Mouse (Mus musculus) telencephalon, adult 2 months (tissue): ENCODE measurements around the gene Bbip1.
"Not testable (repeated sequence)": the region's sequence is repeated elsewhere in the genome, so short reads cannot be mapped to it uniquely, and the experiment has no call there.

Experiments
- DNase-seq: peaks from one replicate; pipeline ENCODE4 v3.0.0-alpha.2; 2011; ENCODE audit warnings: low read depth, low spot score

Bbip1 gene

DNA sequence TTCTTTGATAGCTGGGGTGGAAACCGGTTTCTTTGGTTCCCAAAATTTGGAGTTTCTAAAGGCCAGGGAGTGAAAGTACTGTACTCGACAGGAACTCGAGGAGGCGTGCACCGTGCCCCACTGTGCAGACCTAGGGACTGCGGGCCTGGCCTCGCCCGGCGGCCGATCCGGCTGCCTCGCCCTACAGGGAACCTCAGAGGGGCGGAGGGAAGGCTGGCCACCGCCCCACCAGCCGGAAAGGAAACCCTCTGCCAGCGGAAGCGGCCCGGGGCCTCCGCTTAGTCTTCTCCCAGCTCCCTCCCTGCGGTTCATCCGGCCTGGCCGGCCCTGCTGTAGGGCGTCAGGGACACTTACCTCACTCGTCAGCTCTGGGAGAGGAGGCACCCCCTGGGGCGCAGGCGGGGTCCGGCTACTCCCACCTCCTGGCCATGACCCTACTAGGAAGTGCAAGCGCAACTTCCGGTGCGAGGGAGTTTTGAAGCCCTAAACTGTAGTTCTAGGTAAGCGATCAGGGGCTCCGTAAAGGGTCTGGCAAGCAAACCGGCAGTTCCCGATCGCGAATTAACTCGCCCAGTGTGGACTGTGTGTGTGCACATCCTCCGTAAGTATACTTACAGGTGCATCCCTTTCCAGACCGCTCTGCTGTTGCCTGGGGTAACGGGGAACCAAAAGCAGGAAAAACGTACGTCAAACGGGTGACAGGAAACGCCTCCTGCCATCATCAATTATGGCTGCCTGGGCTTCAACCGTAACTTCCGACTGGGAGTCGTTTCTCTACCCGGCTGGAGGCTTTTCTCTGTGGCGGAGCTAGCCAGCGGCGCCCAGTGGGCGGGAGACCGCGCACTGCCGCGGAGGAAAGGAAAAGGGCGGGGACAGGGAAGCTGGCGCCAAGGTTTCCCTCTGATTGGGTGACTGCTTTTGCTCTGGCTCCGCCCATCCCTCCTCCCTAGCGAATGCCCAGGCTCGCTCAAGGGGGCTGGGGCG lies at the start of gene Bbip1, which contains the start of gene Shoc2:
Gene Bbip1, minus strand, starts transcription at position 826 of the 984 bp plus-strand sequence.
Gene Shoc2, plus strand, starts transcription at position 505 of the 984 bp plus-strand sequence.
- peak; percentile 99 for DNase-seq

DNA sequence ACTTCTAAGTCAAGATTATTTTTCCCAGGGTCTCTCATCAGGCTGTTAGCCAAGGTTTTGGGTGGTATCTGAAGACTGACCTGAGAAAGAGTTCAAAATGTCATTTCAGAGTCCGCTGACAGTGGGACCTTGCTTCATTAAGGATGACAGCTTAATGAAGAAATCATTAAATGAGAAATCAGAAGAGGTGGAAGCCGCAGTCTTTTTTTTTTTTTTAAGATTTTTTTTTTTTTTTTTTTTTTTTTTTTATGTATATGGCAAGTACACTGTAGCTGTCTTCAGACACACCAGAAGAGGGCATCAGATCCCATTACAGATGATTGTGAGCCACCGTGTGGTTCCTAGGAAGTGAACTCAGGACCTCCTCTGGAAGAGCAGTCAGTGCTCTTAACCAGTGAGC lies 49.4 kb upstream of the Bbip1 start:
- no peak for DNase-seq

DNA sequence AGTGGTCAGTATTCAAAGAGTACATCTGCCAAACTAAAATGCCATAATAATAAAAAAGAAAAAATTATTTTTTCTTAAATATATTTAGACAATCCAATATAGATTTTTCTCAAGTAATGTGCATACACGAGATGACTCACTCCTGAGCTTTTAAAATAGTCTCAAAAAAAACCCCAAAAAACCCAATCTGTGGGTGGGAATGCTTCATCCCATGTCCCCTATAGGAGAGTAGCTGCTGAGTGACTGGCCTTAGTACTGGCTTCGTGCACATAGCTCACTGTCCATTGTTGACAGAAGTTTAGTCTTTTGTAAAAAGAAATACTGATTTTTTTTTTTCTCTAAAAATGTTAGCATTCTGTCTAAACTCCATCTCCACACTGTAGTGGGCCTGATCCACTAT lies 46.1 kb upstream of the Bbip1 start:
- peak; percentile 44 for DNase-seq

DNA sequence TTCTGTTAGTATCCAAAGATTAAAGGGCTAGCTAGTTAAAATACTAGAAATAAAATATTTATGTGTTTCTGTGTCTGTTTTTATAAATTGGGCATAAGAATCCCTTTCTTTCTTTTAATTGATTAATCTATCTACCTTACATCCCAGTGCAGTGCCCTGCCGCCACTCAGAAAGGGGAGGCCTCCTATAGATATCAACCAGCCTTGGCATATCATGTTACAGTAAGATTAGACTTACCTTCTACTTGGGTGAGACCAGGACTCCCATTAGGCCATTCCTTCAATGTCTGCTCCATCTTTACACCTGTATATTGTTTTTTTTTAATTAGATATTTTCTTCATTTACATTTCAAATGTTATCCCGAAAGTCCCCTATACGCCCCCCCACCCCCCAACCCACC lies 40.2 kb upstream of the Bbip1 start:
- DNase-seq, result no peak

DNA sequence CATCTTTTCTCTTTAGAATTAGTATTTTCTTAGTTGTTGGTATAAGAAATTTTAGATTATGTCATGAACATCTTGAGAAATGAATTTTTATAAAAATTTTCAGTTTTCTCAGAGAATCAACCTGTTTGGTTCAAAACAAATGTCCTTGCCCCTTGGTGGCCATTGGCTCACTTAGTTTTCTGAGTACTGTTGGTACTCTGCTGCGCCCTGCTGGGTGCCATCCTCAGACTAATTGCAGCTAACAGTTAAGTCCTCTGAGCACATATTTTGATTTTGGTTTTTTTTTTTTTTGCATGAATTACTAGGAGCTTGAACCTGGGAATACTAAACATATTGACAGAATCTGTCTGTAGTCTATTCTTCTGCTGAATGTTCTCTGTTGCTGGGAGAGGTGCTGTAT lies 38.9 kb upstream of the Bbip1 start:
- DNase-seq, result no peak

DNA sequence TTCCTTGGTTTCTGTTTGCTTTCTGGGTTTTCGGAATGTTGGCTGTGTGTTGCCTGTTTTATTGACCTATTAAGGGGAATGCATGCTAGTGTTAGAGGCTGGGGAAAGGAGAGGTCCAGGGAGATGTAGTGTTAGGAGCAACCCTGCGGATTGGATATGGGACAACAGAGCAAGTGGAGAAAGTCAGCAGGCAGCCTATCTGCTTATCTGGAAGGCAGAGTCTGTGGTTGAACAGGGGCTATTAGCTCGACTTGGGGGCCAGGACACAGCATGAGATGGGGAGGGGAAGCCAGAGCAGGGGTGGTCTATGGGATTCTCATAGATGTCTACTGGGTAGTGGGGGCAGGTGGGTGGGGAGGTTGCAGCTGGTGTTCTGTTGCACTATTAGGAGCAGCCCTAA lies 37.6 kb upstream of the Bbip1 start:
- DNase-seq, result no peak

DNA sequence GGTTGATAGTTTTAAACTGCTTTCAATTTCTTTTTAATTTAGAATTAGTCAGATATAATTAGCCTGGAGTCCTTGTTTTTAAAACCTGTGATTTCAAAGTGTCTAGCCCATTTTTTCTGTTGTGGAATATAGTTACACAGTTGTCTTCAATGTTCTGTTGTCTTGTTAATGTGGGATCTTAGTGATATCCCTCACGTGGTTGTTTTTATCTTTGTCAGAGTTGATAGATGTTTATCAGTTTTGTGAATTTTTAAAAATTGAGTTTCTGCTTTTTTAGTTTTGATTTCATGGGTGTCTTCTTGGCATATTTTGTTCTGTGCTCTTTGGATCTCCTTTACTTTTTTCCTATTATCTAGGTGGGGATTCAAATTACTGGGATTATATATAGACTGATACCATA lies 29.2 kb upstream of the Bbip1 start:
- DNase-seq, result no peak

DNA sequence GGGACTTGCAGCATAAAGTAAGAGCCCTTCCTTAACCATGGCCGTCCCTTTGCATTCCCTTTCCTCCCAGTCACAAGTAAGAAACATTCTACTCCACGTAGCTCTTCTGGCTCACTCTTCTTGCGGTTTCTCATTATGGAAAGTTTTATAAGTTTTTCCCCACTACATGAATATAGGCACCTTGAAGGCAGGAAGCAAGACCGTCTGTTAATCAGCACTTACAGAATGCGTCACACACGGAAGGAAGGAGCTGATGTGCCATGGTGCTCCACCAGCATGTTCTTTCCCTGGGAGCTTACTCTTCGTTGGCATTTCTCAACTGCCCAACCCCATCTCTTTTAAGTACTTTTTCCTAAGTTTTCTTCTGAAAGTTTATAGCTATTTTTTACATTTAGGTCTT lies 27.5 kb upstream of the Bbip1 start:
- DNase-seq, result no peak

DNA sequence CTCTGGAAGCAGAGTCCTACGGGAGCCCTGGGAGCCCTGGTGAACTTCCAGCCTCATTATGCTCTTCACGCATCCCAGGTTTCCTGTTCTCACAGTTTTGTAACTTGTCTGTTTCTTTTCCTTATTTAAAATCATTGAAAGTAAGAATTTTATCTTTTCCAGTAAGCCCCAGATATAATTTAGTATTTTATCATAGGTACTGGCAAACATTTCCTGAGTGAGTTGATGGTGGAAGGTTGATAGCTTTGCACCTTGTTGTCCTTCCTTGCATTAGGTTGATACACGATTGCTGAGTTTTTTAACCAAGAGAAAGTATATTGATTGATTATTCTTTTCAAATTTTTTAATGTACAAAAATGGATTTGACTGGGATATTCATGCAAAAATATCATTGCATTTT lies 24.8 kb upstream of the Bbip1 start:
- DNase-seq, result no peak

DNA sequence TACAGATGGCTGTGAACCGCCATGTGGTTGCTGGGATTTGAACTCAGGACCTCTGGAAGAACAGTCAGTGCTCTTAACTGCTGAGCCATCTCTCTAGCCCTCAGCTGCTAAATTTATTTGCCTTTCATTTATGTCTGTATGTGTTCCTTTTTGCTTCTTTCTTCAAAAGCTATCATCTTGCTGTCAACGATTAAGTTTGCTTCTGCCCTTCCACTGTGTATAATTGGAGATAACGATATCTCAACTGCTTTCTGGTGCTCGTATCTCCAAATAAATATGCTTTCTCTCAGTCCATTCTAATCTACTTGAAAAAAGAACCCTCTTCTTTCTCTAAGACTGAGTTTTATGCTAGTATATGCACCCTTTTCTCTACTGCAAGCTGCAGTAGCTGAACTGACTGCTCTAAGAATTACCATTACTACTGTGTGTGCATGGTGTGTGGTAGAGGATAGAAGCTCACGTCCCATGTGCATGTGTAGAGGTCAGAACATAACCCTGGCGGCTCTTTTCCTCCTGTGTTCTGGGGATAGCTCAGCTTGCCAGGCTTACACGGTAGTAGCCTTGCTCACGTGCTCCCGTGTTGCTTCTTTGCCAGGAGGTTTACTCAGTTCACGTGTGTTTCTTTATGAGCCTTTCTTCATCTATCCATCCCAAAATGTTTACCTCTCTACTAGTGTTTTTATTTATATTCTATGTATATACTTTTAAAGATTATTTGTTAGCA lies 20.6 kb upstream of the Bbip1 start:
- DNase-seq, result no peak

DNA sequence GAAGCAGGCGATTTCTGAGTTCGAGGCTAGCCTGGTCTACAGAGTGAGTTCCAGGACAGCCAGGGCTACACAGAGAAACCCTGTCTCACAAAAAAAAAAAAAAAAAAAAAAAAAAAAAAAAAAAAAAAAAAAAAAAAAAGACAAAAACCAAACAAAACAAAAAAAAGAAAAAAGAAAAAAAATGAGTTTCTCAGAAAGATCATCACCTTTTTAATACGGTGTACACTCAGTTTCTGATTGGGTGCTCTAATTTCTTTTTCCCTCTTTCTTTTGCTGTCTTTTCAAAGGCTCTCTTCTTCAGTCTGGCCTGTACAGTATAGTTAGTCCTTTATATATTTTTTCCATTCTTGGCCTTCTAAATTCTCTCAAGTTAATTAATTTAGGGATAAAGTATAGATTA lies 19.9 kb upstream of the Bbip1 start:
- DNase-seq, result not testable (repeated sequence)

DNA sequence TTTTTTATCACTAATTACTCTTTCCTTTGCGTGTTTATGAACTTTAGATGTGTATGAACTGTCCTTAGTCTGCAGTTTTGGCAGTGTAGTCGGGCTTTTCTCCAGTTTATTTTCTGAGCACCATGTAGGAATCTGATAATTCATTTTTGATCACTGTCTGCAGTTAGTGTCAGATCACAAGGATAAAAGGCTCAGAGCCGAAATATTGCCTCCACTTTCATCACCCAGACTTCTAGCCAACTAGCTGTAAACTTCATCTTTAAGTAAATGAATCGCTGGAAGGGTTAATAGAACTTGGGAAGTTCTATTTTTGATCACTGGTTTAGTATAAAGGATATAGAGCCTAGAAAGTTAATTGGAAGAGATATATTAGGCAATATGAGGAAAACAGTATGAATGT lies 18.1 kb upstream of the Bbip1 start:
- no peak for DNase-seq

DNA sequence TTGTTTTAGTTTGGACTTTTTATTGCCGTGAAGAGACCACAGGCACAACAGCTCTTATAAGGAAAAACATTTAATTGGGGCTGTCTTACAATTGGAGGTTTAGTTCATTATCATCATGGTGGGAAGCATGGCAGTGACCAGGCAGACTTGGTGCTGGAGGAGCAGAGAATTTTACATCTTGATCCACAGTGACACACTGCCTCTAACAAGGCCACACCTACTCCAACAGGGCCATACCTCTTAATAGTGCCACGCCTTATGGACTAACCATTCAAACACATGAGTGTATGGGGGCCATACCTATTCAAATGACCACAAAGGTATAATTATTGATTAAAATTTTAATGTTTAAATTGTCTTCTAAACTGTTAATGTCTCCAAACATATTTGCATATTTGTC lies 13.1 kb upstream of the Bbip1 start:
- no peak for DNase-seq

DNA sequence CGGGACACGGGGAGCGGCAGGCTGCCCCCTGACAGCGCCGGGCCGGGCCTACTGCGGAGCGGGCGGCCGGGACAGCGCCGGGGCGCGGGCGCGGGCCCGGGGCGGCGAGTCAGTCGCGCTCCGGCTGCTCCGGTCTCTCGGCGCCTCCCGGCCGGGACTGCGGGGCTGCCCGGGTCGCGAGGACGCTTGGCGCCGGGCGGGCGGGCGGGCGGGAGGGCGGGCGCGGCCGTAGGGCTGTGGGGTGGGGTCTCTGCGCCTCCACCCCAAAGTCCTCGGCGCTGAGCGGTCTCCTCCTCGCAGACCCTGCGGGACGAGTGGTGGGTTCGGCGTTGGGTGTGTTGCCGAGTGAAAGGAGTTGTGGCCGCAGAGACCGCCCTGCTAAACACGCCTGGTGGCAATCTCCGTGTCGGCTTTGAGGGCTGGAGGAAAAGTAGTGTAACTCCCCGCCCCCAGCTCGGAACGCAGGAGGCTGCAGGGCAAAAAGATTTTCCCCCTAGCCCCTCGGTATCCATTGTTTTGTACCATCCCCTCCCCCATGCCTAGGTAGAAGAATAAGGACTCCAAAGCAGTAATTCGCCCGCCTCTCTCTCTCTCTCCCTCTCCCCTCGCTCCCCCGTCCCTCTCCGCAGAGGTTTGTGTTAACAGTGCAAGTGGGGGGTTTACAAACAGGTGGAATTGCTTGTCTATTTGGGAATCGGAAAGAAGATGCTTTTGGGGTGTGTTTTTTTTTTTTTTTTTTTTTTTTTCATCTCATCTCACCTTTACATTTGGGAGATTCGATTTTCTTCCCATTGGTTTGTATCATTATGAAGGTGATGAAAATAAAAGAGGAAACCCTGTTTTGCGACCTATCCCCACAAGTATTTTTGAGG lies 980 bp upstream of the Bbip1 start:
- DNase-seq, result no peak

DNA sequence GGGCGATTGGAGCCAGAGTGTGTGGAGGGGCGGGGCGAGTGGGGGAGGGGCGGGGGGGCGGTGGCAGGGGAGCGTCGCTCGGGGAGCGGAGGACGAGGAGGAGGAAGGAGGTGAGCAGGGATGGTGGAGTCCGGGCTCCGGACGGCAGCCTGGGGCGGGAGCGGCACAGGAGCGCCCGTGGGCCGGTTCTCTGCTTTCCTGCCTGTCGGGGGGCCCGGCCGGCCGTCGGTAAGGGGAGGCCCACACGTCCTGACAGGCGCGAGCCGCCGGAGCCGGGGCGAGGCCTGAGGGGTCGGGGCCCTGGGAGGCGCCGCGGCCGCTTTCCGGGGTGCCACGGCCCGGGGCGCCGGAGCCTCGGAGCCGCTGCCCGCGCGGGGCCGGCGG lies 351 bp upstream of the Bbip1 start:
- DNase-seq, result no peak

DNA sequence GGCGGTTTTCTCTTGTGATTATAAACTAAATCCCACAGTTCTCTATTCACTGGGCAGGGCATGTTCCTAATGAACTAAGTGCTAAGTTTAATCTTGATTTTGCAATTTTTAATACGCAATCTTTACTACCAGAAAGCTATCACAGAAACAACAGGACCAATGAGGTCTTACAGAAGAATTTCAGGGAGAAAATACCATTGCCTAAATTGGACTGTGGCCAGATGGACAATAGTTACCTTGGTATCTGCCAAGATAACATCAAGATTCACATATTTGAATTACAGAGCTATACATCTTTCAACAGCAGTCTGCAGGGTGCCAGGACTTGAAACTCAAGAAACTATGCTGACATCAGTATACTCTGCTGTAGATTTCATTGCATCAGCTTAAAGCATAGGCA lies 2.1 kb downstream of the Bbip1 start:
- DNase-seq, result no peak

DNA sequence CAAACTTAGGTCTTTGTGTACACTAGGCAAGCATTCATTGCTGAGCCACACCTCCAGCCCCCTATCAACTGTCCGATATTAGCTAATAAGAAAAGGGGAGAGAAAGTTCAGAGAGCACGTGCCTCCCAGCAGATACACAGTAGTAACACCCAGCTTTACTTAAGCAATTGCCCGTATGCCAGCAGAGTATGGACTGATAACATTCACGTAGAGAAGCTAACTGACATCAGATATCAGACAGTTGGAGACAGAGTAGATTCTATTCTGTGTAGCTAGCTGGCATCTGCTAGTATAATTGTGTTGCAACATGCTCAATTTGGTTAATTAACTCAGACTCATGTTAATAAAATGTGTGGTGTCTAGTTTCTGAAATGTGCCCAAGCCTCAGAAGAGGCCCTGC lies 3.3 kb downstream of the Bbip1 start:
- DNase-seq, result no peak

DNA sequence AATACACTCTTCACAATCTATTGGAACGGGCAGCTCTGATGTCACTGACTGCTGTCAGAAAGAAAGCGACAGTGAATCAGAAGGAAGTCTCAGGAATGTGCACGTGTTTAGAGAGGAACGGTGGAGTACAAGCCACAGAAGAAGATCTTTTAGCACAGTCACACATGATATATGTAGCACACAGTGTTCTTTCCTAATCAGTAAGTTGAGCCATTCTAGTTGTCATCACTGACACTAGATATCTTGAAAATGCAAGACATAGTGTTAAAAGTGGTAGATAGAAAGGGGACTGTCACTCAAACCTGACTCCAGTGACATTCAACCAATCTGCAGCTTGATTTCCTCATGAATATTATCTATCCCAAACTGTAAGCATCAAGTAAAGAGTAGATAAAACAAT lies 5.0 kb downstream of the Bbip1 start:
- no peak for DNase-seq

DNA sequence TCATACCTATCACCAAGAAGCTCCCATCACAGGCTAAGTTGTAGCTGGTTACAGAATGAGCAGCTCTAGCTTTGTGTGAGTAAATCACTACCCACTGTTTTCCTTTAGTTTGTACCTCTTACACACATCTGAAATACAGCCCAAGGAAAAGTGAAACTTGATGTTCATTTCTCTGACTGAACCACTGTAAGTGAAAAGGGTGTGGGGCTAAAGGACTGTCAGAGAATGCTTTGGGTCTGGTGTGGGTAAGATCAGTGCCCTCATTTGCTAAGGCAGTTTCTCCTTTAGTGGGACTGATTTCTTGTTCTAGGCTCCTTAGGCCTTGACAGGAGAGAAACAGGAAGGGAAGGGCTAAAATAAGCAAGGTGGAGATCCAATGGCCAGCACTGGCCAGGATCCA lies 10.4 kb downstream of the Bbip1 start:
- DNase-seq, result no peak

DNA sequence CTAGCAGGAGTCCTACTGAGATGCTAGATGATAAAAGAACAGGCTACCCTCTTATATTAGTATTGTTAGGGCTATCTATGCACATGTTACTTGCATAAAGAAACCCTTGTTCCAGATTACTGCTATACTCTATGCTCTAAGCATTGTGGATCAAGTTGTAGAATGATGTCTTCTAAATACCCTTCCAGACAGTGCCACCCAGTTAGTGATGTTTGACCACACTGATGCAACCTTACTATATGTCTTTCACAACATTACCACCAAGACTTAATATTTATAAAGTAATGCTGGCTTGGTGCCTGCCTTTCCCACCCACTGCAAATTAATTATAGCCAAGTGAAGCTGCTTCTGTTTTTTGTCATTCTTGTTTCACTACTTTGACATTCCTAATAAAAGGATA lies 11.4 kb downstream of the Bbip1 start:
- DNase-seq, result no peak

DNA sequence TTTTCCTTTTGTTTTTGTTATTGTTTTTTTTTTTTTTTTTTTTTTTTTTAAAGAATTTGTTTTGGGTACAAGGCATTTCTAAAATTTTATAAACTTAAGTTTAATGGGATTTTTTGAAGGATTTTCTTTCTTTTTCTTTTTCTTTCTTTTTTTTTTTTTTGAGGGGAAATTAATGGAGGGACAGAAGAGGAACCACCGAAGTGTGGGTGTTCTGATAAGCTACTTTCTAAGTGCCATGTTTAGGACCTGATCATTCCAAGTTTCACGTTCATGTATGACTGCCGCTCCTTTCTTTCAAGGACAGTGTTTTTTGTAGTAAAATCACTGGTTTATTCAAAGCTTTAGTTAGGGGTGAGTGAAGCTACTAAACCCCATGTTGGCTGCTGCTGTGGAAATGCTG lies 15.2 kb downstream of the Bbip1 start:
- no peak for DNase-seq

DNA sequence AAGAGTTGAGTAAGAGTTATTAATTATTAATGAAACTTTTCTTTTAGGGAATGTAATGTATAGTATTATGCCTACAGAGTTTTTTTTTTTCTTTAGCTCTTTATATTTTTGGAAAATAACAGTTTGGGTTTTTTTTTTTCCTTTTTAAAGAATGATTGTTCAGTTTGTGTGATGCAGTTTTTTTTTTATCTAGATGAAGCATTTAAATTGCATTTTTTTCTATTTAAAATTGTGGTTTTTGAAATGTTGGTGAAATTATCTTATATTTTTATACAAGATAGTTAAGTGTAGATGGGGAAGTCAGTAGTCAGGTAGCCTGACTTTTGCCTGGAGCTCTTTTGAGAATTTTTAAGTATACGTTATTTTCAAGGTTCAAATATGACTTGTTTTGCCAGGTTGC lies 17.7 kb downstream of the Bbip1 start:
- no peak for DNase-seq
